Mouse (Mus musculus) cerebellum, postnatal 10 days (tissue): ENCODE results near the gene Cep78.

Experiments used
- DNase-seq, 2 experiments: peaks; one replicate each; pipeline ENCODE4 v3.0.0; 2021; ENCODE audit warnings: mixed read lengths in 2 of 2

Cep78 gene

GRCm38 (mm10) chr19:15965082-15965481, 19.7 kb downstream of the Cep78 start:
- DNase-seq: peak; percentile 67 to 81

- DNase-seq: no peak
These were observed 20.3 kb downstream of the Cep78 start for GRCm38 (mm10) chr19:15964533-15964932.

- peak in 1 of 2 experiments; percentile 18 for DNase-seq
These were observed 21.6 kb downstream of the Cep78 start for GRCm38 (mm10) chr19:15963011-15963695.

GRCm38 (mm10) chr19:15962313-15962712, 22.5 kb downstream of the Cep78 start:
- DNase-seq: no peak

- DNase-seq: no peak
These were observed 34.6 kb downstream of the Cep78 start for GRCm38 (mm10) chr19:15950225-15950624.

- DNase-seq: no peak
These were observed 35.9 kb downstream of the Cep78 start for GRCm38 (mm10) chr19:15948867-15949266.

- DNase-seq: no peak
These were observed 36.4 kb downstream of the Cep78 start for GRCm38 (mm10) chr19:15948426-15948825.

- no peak for DNase-seq
These were observed 37.6 kb downstream of the Cep78 start, which contains the start of gene Psat1 for GRCm38 (mm10) chr19:15947237-15947636. Psat1 (minus strand) TSS chr19:15947337.

GRCm38 (mm10) chr19:15946663-15947062, 38.1 kb downstream of the Cep78 start:
- DNase-seq: no peak

- no peak for DNase-seq
These were observed 41.7 kb downstream of the Cep78 start for GRCm38 (mm10) chr19:15943117-15943423.

- DNase-seq: no peak
These were observed 42.2 kb downstream of the Cep78 start for GRCm38 (mm10) chr19:15942421-15943116.

- no peak for DNase-seq
These were observed 43.4 kb downstream of the Cep78 start for GRCm38 (mm10) chr19:15941399-15941798.

- peak; percentile 47 to 63 for DNase-seq
These were observed 59.1 kb downstream of the Cep78 start for GRCm38 (mm10) chr19:15925719-15926045.

GRCm38 (mm10) chr19:15924866-15925718, 59.7 kb downstream of the Cep78 start:
- peak; percentile 90 to 93 for DNase-seq

- DNase-seq: peak; percentile 84 to 89
These were observed 60.5 kb downstream of the Cep78 start for GRCm38 (mm10) chr19:15924181-15924865.

- DNase-seq: peak; percentile 39 to 45
These were observed 61.4 kb downstream of the Cep78 start for GRCm38 (mm10) chr19:15923426-15923825.

GRCm38 (mm10) chr19:15919336-15919735, 65.5 kb downstream of the Cep78 start:
- DNase-seq: no peak

- no peak for DNase-seq
These were observed 66.7 kb downstream of the Cep78 start for GRCm38 (mm10) chr19:15918111-15918510.

GRCm38 (mm10) chr19:15913249-15913997, 71.4 kb downstream of the Cep78 start:
- DNase-seq: no peak

GRCm38 (mm10) chr19:15911441-15911840, 73.3 kb downstream of the Cep78 start:
- DNase-seq: peak; percentile 50 to 68

- DNase-seq: peak; percentile 15 to 33
These were observed 73.8 kb downstream of the Cep78 start for GRCm38 (mm10) chr19:15910987-15911386.

GRCm38 (mm10) chr19:15910488-15910887, 74.3 kb downstream of the Cep78 start:
- no peak for DNase-seq
